Mouse (Mus musculus) right cerebral cortex, postnatal 4 days (tissue): ENCODE data around the gene Tnfsf4.

Experiments
- DNase-seq: peaks from one replicate; pipeline ENCODE4 v3.0.0-alpha.2; 2022

Tnfsf4 gene

DNA sequence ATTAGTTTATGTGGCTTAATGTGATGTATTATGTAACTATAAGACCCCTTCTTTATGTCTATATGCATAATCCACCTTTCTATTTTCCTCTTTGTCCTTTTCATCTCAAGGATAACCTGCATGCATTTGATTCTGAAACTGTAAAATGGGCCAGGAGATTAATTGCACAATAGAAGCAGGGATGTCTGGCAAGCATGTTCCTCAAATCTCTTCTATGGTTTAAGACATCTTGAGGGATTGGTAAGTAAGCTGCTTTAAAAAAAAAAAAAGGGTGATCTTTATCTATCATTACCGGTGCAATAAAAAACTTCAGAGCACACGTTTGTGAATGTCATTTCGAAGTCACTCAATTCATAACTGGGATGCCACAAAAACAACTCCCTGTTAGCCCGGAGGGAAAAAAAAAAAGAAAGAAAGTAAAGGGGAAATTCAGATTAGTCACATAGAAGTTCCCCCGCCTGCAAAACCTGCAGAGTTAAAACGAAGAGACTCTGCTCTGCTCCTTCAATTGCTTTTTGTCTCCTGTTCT, at the start of gene Tnfsf4:
Gene Tnfsf4, plus strand, starts transcription at position 479 of the 529 bp plus-strand sequence.
- no peak for DNase-seq

DNA sequence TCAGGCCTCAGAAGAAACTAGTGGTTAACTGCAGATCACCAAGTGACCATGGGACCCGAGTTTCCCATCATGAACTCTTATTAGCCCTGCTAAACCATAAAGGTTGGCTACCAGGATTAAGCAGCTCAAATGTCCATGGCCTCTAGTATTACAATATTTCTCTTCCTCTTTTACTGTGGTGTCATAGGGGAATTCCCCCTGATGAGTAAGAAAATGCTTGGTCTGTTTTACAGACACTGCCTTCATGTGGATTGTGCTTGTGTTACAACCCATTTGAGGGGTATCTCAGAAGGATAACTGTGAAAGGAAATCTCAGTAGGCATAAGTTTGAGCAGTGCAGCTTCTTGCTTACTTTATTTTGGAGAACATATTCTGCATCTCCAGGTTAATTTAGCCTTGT, 44.2 kb upstream of the Tnfsf4 start:
- no peak for DNase-seq

DNA sequence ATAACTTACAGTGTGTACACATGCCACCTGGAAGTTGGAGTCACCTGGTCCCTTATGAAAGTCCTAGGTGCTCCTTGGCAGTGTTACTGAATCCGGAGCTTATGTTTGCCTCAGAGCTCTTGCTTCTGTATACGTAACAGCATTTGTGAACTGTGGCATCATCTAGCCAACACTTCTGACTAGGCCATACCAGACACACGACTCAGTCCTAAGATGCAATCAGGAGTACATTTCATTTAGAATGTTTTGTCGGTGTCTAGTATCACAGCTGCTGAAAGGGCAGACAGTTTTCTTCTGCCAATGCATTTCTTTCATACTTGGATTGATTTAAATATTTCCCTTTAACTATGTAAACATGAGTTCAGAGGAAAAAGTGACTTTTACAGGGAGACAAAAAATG, 30.2 kb upstream of the Tnfsf4 start:
- no peak for DNase-seq

DNA sequence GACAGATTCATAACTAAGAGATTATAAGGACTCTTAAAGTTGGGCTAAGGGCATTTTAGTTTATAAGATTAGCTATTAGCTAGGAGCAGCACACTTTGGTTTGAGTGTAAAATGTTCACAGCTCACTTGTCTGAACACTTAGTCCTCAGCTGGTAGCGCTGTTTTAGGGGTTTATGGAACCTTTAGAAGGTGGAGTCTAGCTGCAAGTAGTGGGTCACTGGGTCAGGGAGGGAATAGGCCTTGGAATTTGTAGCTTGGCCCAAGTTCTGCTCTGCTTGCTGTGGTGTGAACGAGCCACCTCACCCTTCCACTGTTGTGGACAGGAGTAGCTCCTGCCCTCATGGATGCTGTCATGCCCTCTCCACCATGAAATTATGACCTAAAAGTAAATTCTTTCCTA, 23.3 kb upstream of the Tnfsf4 start:
- no peak for DNase-seq

DNA sequence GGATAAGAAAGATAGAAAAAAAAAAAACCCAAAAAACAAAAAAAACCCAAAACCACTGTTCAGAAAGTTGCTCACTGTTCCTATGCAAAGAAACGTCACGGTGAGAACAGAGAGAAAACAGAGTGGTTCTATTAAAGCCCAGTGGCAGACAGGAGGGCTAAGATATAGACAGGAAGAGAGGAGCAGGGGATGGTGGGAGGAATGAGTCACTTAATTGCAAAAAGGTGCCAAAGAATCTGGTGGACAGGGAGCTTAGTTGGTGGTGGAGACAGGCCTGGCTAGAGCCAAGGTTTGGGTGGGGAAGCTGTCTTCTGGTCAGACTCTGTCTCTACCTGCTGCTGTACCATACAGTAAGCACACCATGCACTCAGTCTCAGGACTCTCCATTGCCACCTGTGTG, 19.3 kb upstream of the Tnfsf4 start:
- no peak for DNase-seq

DNA sequence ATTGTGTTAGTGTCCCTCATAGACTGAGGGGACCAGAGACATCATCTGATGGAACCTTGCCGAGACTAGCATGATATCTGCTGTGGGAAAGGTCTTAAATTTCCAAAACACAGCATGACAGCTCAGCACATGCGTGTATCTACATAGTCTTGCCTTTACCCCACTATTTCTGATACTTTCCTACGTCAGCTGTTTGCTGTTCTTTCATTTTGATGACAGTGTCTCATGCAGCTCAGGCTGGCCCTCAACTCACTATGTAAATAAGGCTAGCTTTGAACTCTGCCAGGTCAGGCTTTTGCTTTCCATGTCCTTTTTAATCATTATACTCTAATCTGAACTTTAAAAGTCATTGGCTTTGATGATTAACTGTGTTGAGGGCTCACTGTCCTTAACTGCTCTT, 16.6 kb upstream of the Tnfsf4 start:
- no peak for DNase-seq

DNA sequence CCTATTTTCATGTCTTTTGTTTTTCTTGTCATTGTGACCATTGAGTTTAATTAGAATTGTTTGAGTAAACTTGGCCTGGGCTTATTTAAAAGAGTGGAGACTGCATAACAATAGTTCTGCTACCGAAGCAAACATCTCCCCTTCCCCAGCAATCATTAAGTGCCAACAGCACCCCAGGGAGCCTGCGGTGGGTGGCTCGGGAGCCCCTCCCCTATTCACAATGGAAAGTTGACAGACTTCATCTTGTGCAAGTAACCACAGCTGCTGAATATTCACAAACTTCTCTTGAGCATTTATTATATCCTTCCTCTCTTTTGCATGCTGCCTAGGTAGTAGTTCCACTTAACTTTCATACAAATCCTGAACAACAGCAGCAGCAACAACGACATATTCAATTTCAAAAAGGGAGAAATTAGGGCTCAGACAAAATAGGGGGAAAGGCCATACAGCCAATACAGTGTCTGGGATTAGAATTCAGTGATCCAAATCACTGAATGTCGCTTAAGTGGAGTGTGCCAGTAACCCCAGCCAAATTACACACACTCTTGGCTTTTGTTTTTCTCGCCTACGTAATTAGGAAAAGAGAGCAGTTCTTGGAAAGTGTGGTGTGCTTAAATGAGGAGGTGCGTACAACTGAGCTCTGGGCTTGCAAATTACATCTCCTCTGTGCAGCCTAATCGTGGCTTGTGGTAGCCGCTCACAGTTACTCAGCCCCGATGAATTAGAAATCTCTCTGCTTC, 15.4 kb upstream of the Tnfsf4 start:
- DNase-seq = peak; percentile 7

DNA sequence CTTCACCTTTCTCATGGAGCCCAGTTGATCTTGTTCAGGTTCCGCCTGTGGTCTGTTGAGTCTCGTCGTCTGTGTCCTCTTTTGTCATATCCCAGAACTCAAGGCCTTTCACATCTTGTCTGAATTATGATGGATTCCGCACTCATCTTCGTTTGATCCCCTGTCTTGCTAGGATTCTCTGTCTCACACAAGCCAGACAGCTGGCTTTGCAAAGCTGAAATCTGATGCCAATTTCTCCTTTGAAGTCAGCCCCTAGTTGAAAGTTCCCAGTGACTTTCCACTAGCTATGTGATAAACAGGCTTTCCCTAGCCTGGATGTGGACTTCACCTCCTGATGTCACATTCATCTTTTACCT, 14.8 kb upstream of the Tnfsf4 start:
- no peak for DNase-seq

DNA sequence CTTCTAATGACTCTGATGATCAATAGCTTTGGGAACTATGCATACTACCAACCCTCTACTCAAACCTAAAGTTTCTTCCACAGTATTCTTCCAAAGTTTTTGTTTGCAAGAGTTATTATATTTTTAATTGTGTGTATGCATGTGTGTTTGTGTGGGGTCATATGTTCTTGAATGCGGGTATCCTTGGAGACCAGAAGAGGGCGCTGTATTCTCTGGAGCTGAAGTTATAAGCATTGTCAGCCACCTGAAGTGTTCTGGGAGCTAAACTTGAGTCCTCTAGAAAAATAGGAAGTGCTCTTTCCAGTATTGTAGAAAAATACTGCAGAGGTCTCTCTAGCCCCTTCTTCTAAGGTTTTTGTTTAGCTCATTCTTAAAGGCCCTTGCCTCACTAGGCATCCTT, 5.1 kb upstream of the Tnfsf4 start:
- DNase-seq = no peak

DNA sequence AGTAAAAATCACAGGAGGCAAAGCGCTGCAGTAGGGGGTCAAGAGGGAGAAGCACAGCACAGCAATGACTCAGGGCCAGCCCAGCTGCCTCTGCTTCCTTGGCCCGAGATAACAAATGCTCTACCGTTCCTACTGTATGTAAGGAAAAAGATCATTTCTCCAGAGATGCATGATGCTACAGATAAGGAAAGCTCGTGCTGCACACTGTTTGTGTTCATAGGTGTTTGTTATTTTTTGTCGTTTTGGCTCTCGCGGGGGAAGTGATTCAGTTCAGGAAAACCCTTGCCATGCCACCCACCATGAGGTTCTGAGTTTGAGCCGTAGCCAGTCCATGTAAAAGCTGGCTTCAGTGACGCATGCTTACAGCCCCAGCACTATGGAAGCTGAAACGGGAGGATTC, 2.3 kb upstream of the Tnfsf4 start:
- no peak for DNase-seq

DNA sequence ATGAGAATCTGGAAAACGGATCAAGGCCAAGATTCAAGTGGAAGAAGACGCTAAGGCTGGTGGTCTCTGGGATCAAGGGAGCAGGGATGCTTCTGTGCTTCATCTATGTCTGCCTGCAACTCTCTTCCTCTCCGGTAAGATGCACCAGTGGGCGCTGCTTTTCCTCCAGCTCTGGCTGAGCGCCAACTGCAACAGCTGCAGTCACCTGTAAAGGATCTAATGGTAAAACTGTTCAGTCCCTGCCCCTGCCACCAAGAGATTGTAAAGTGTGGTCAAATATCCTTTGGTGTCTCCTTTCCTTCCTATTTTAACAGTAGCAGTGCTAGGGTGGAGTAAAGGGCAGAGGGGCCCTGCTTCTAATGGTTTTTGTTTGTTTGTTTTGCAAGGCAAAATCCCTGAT, 401 bp downstream of the Tnfsf4 start:
- DNase-seq = no peak

DNA sequence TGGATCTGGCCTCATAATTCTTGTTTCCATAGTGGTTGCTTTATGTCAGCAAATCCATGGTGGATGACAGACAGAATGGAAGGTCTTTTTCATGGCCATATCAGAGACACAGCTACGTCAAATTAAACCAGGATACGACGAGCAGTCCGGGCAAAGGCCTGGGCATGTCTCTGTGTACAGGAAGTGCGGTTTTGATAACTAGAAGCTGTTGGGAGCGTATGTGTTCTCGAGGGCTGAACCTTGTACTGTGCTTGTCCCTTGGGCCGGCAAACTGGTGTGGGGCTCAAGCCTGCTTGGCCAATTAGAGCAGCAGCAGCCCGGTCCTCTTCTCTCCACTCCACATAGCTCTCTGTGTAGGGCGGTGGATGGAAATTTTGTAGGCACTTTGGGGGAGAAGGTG, 1.1 kb downstream of the Tnfsf4 start:
- DNase-seq = no peak

DNA sequence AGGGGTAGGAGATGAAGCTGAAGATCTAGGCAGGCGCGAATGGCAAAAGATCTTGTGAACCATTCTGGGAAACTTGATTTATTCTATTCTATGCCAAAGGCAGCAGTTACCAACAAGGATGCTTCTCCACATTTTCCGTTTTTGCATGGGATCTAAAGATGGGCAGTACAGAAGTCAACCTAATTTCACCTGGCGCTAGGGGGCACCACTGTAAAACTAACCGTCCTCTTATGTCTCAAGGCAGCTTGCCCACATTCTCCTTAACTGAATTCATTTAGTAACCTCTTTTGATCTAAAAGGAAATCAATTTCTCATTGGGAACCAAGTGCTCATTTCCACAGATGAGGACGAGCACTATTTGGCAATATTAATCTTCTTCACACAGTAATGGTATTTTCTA, 4.9 kb downstream of the Tnfsf4 start:
- DNase-seq = peak; percentile 70

DNA sequence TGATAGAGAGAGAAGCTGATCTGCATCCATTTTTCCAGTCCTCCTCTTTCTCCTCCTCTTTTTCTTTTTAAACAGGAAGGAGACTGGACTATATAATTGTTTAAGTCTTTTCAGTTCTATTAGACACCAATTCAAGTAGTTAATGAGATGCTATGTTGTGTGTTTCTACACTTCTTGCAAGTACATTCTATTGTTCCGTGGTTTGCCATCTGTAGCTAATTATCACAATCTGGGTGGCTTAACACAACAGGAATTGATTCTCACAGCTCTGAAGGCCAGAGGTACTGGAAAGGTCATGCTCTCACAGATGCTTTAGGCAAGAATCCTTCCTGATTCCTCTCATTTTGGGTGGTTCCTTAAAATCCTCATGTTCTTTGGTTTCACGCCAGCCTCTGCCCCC, 7.9 kb downstream of the Tnfsf4 start:
- DNase-seq = no peak

DNA sequence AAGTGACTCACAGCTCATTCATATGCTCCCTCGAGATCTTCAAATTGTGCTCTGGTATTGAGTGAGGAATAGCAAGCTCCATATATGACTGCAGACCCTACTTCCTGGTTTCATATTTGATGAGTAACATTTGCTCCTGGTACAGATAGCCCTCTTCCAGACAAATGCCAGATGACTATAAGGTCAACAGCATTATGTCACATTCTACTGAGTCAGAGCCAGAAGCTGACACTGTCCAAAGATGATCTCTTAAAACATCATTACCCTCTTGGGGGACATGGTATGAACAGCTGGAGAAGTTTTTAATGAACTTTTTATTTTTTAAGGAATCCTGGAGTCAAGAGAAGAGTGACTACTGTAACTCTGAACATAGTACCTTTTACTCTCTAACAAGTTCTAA, 11.3 kb downstream of the Tnfsf4 start:
- DNase-seq = no peak

DNA sequence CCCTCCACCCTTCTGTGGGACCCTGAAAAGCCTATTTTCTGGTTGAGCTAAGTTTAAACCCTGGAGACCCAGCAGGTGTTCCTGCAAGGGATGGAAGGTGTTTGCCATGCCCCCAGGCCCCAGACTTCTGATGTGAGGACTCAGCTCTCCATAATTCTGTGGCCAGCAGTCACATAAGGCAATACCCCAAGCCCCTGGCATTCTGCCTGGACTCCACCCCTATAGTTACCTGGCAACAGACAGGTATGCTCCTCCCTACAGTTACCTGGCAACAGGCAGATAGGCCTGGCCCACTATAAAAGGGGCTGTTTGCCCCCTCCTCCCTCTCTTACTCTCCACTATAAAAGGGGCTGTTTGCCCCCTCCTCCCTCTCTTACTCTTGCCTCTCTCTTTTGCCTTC, 24.7 kb downstream of the Tnfsf4 start:
- DNase-seq = no peak

DNA sequence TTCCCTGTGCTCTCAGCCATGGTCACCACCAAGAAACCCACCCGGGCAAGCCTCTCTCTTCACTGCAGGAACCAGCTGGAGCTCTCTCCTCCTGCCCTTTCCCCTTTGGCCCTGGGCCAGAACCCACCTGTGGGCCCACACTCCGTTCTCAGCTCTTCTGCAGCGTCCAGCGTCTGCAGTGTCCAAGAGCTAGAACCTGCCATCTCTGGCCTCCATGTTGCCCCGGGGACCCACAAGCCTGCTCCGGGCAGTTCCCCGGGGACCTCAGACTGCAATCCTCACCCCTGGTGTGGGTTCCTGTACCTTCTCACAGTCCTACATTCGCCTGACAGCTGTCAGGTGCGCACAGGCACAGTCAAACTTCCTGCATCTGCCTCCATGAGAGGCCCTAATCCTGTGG, 25.4 kb downstream of the Tnfsf4 start:
- DNase-seq = no peak

DNA sequence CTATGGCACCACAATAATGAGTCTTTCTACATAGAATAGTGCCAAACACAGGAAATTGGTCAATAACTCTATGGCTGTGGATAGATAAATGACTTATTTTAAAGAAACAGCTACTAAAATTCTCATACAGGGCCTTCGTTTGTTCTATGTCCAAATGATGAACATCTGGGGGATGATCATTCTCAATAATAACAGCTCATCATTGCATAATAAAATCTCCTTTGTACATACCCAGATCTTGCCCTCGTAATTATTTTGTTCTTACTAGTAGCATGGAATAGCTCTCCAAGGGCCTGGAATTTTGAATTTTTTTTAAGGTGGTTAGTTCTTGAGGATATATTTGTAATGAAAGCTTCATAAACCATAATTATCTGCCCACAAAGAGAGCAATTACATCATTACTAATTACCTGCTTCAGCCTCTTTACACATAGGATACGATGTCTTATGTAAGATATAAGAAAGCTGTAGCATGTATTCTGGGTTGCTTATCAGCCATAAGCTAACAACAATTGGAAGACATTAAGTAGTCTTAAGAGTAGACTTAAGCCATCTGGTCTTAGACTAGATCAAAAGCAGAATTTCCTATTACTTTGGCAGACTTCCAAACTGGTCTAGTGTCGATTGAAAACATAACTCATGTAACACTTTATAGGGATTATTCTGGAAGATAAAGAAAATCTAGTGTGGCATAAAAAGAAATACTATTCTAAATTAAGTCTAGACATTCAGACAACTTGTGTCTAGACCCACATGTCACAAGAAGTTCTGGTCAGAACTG, 31.3 kb downstream of the Tnfsf4 start:
- DNase-seq = no peak

DNA sequence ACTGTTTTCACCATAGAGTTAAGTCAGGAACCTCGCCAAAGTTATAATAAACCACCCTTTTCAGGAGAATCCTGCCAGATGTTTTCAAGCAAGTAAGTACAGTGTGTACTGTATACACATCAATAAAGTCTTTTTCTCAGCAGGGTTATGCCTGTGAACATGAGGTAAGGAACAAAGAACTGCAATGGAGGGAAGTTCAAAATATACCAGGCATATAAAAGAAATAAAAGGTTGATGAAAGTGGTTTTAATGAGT, 31.8 kb downstream of the Tnfsf4 start:
- DNase-seq = no peak

DNA sequence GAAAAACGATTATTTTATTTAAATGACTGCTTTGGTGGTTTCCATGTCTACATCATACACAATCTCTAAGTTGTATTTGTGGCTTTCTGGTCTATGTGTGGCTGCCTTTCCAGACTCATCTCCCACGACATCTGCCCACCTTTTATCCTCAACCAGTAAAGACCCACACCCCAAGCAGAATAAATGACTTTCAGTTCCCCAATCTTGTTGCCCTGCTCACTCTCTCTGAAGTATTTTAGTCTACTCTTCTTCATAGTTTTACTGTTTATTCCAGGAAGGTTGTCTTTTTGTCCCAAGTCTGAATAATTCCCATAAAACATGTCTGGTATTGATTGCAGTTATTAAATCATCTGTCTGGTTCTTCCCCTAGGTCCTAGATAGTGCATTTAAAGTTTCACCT, 40.6 kb downstream of the Tnfsf4 start:
- DNase-seq = no peak

DNA sequence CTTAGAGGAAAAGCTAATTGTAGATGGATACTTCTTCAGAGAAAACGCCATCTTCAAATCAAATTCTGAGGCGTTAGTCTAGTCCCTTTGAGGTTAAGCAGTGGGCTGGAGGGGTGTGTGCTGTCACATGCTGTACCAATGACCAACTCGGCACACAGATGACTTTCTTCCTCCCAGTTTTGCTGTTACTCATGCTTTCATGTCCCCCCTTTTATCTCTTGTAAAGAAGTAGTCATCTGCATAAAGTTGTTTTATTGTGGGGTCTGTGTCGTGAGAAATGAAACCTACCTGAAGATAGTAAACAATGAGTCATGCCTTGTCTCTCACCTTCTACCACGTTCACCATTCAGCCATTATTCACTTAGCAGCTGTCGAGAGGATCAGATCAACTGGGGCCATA, 41.3 kb downstream of the Tnfsf4 start:
- no peak for DNase-seq

DNA sequence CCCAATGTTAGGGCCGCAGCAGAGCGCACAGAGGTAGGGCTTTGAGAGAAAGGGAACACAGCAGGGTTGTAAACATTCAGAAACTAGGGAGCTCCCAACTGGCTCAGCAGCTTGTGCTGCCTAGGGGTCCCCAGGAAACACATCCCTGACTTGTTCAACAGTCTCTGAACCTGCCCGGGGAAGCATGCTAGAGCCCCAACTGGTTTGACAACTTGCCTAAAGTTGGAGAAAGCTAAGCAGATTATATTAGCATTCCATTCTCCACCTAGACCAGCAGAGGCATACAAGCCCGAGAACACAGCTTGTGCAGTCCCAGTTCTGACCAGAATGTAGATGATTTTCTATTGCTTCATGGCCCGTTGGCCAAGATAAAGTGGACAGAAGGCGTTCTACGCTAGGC, 49.6 kb downstream of the Tnfsf4 start:
- no peak for DNase-seq

DNA sequence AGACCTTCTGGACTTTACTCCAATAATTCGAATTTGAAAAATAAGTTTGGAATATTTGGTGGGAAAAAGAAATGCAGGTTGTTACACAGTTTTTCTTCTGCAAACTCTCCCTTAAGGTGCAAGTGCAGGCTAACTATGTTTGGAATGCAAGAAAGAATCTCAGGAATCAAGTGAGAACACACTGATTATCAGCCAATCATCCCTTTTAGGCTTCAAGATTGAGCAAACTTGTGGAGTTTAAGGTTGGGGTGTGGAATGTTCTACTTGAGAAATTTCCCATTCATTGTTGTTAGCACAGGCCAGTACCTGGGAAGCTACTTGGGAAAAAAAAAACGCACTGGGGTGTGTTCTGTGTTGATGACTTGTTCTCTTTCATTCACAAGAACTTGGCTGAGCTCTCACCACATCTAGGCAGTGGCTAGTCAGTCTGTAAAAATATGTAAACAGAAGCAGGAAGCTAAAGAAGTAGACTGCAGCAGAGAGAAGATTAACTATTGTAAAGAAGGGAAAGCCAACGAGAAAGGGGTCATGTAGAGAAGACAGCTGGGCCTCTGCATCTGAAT, 56.6 kb downstream of the Tnfsf4 start:
- no peak for DNase-seq

DNA sequence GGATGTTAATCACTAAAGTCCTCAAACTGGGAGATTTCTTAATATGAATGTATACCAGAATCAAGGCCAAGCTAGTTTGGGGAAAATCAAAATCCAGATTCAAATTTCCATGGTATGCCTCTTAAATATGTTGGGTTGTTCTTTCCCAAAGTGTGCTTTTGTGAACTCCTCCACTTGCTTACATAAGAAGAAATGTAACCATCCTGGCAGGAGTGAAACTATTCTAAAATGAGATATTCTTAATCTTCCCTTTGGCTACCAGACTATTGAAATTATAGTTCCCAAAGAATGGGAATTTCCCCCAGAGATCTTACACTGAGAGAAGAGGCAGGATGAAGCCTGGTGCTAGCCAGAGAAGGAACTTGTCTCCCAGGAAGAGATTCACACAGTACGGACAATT, 57.0 kb downstream of the Tnfsf4 start:
- DNase-seq = no peak
